Mouse (Mus musculus): ENCODE measurements around the gene Slc35d3. TPM values are rescaled to one million over a fixed set of nuclear protein-coding genes. Genes with fewer than 3 reads are reported as not detected.

Slc35d3 gene
- total and polyA plus RNA-seq, 3 experiments = not detected

GRCm38 (mm10) chr10:19889908-19890307 is 38.6 kb upstream of the Slc35d3 start:
- Histone ChIP-seq H3K36me3 (ENCODE audit: control insufficient read depth in 1 of 2, insufficient read depth in 2 of 2, low read length in 2 of 2) (peaks cover 0 to 17% of the 10 kb centered on the region in 2 experiments; a peak in 2 of 4 replicates), H3K4me1 (ENCODE audit: control insufficient read depth in 1 of 2, insufficient read depth in 2 of 2, low read length in 2 of 2) (peaks cover 19 to 21% of the 10 kb centered on the region in 2 experiments), H3K79me2 (ENCODE audit: control insufficient read depth, insufficient read depth, low read length, poor library complexity) (no peaks in the 10 kb centered on the region; the same call in 1 of the 2 replicates), H3K27me3 (ENCODE audit: control insufficient read depth in 1 of 2, insufficient read depth in 2 of 2, low read length in 2 of 2) (no peaks in the 10 kb centered on the region), H3K9ac (ENCODE audit: control insufficient read depth, low read depth, low read length, poor library complexity, severe bottlenecking) (no peak overlapping the region), H3K4me3 (ENCODE audit: control insufficient read depth in 1 of 2, insufficient read depth in 1 of 2, low read depth in 2 of 2, low read length in 2 of 2) (no peak overlapping the region), H3K9me3 (replicated peaks; ENCODE audit: insufficient read depth, low read length) (no peaks in the 10 kb centered on the region), H3K27ac (ENCODE audit: control insufficient read depth, low read depth, low read length) (no peak overlapping the region)
- no peak for TF ChIP-seq MYC (IDR thresholded peaks at IDR 0.05; ENCODE audit: low read depth, low read length)
- no peak for TF ChIP-seq POLR2AphosphoS2 (IDR thresholded peaks at IDR 0.05; ENCODE audit: low read length)
- no peak for TF ChIP-seq E2F4 (IDR thresholded peaks at IDR 0.05; ENCODE audit: borderline replicate concordance, low read depth, low read length)
- no peak for TF ChIP-seq ZMIZ1 (IDR thresholded peaks at IDR 0.05; ENCODE audit: low read depth, low read length)
- no peak for TF ChIP-seq MAFK (IDR thresholded peaks at IDR 0.05; ENCODE audit: borderline replicate concordance, low read depth, low read length)
- TF ChIP-seq ZNF384 (IDR thresholded peaks at IDR 0.05; ENCODE audit: low read depth, low read length) = no peak
- no peak for TF ChIP-seq RCOR1 (IDR thresholded peaks at IDR 0.05; ENCODE audit: low read depth, low read length)
- TF ChIP-seq BHLHE40 (IDR thresholded peaks at IDR 0.05; ENCODE audit: borderline replicate concordance, low read depth, low read length) = no peak
- no peak for TF ChIP-seq UBTF (IDR thresholded peaks at IDR 0.05; ENCODE audit: borderline replicate concordance, insufficient read depth, low read depth, low read length)
- no peak for TF ChIP-seq USF2 (IDR thresholded peaks at IDR 0.05; ENCODE audit: borderline replicate concordance in 1 of 2, insufficient read depth in 1 of 2, low read depth in 1 of 2, low read length in 2 of 2)
- TF ChIP-seq SMC3 (IDR thresholded peaks at IDR 0.05; ENCODE audit: low read depth, low read length) = no peak
- TF ChIP-seq EP300 (IDR thresholded peaks at IDR 0.05; ENCODE audit: low read depth in 1 of 2, low read length in 2 of 2) = no peak
- TF ChIP-seq ZKSCAN1 (IDR thresholded peaks at IDR 0.05; ENCODE audit: low read depth, low read length) = no peak
- no peak for TF ChIP-seq NRF1 (IDR thresholded peaks at IDR 0.05; ENCODE audit: insufficient read depth, low read depth, low read length, poor library complexity, severe bottlenecking)
- TF ChIP-seq SIN3A (IDR thresholded peaks at IDR 0.05; ENCODE audit: low read length) = no peak
- TF ChIP-seq GABPA (IDR thresholded peaks at IDR 0.05; ENCODE audit: low read depth, low read length) = no peak
- DNase-seq (ENCODE audit: low read depth, low spot score) = peak; percentile 41

GRCm38 (mm10) chr10:19886249-19886648 is 35.0 kb upstream of the Slc35d3 start:
- Histone ChIP-seq H3K79me2 (ENCODE audit: control insufficient read depth, insufficient read depth, low read length, poor library complexity) (no peaks in the 10 kb centered on the region; the same call in 1 of the 2 replicates), H3K27ac (ENCODE audit: control insufficient read depth, low read depth, low read length) (peak overlapping the region; percentile 98), H3K4me3 (ENCODE audit: control insufficient read depth in 1 of 2, insufficient read depth in 1 of 2, low read depth in 2 of 2, low read length in 2 of 2) (peak overlapping the region in 1 of 2 experiments; percentile 24; a peak in 2 of 4 replicates), H3K36me3 (ENCODE audit: control insufficient read depth in 1 of 2, insufficient read depth in 2 of 2, low read length in 2 of 2) (peaks cover 0 to 20% of the 10 kb centered on the region in 2 experiments; a peak in 2 of 4 replicates), H3K9me3 (replicated peaks; ENCODE audit: insufficient read depth, low read length) (no peaks in the 10 kb centered on the region), H3K4me1 (ENCODE audit: control insufficient read depth in 1 of 2, insufficient read depth in 2 of 2, low read length in 2 of 2) (peaks cover 27 to 32% of the 10 kb centered on the region in 2 experiments), H3K27me3 (ENCODE audit: control insufficient read depth in 1 of 2, insufficient read depth in 2 of 2, low read length in 2 of 2) (no peaks in the 10 kb centered on the region), H3K9ac (ENCODE audit: control insufficient read depth, low read depth, low read length, poor library complexity, severe bottlenecking) (peak overlapping the region; percentile 53)
- peak; percentile 90 for DNase-seq (ENCODE audit: low read depth, low spot score)
- TF ChIP-seq CTCF (IDR thresholded peaks at IDR 0.05 in 2 of 3, conservative IDR thresholded peaks at IDR 0.05 in 1 of 3; ENCODE audit: control insufficient read depth in 1 of 3, insufficient read depth in 1 of 3, low read depth in 2 of 3, low read length in 3 of 3, poor library complexity in 1 of 3, severe bottlenecking in 1 of 3) (no peak), EP300 (IDR thresholded peaks at IDR 0.05; ENCODE audit: low read depth in 1 of 2, low read length in 2 of 2) (peak; percentile 98), KAT2A (conservative IDR thresholded peaks at IDR 0.05; ENCODE audit: low read depth, low read length) (peak; percentile 45; the same call in 1 of the 2 replicates), ZKSCAN1 (IDR thresholded peaks at IDR 0.05; ENCODE audit: low read depth, low read length) (no peak), MYB (IDR thresholded peaks at IDR 0.05; ENCODE audit: low read depth, low read length) (peak; percentile 80; the same call in 1 of the 2 replicates), MAFK (IDR thresholded peaks at IDR 0.05; ENCODE audit: borderline replicate concordance, low read depth, low read length) (no peak), RAD21 (IDR thresholded peaks at IDR 0.05; ENCODE audit: low read depth, low read length) (no peak), CHD2 (IDR thresholded peaks at IDR 0.05; ENCODE audit: low read length) (no peak), BHLHE40 (IDR thresholded peaks at IDR 0.05; ENCODE audit: borderline replicate concordance, low read depth, low read length) (peak; percentile 96), MXI1 (IDR thresholded peaks at IDR 0.05; ENCODE audit: low read depth, low read length) (peak; percentile 58; the same call in 1 of the 2 replicates), TAL1 (IDR thresholded peaks at IDR 0.05; ENCODE audit: low read length) (peak; percentile 94), SIN3A (IDR thresholded peaks at IDR 0.05; ENCODE audit: low read length) (peak; percentile 88), POLR2A (IDR thresholded peaks at IDR 0.05; ENCODE audit: control insufficient read depth in 1 of 2, insufficient read depth in 1 of 2, low read depth in 1 of 2, low read length in 2 of 2, poor library complexity in 1 of 2) (peak in 1 of 2 experiments; percentile 61; a peak in 2 of 4 replicates), NRF1 (IDR thresholded peaks at IDR 0.05; ENCODE audit: insufficient read depth, low read depth, low read length, poor library complexity, severe bottlenecking) (no peak), ZNF384 (IDR thresholded peaks at IDR 0.05; ENCODE audit: low read depth, low read length) (no peak; the same call in none of the 2 replicates), MYC (IDR thresholded peaks at IDR 0.05; ENCODE audit: low read depth, low read length) (peak; percentile 80; the same call in 1 of the 2 replicates), POLR2AphosphoS2 (IDR thresholded peaks at IDR 0.05; ENCODE audit: low read length) (peak; percentile 93), ZC3H11A (IDR thresholded peaks at IDR 0.05; ENCODE audit: low read depth, low read length) (no peak), MEF2A (IDR thresholded peaks at IDR 0.05; ENCODE audit: extremely low read depth, insufficient replicate concordance, low read depth, low read length, poor library complexity, severe bottlenecking) (no peak), GATA1 (IDR thresholded peaks at IDR 0.05; ENCODE audit: low read depth, low read length) (peak; percentile 99), CHD1 (IDR thresholded peaks at IDR 0.05; ENCODE audit: low read depth, low read length) (no peak), E2F4 (IDR thresholded peaks at IDR 0.05; ENCODE audit: borderline replicate concordance, low read depth, low read length) (no peak)

Measured in MEL (cell line).